Mouse (Mus musculus) hindbrain, embryonic 13.5 days (tissue): ENCODE measurements around the gene Morn3. TPM values are rescaled to one million over a fixed set of nuclear protein-coding genes. Genes with fewer than 3 reads are reported as not detected.
"Not testable (repeated sequence)": the region's sequence is repeated elsewhere in the genome, so short reads cannot be mapped to it uniquely, and the experiment has no call there.

ENCODE experiments used
- ATAC-seq: fragments of 200-750 bp; cut with Nextera tagmentation; 2 replicates; pipeline ENCODE4 v1.8.0; 2017; ENCODE audit warnings: moderate TSS enrichment; ENCODE audit not compliant: low FRiP score
- H3K27ac ChIP-seq: fragments of 300-500 bp; sonication (generic); 2 replicates; pipeline ENCODE4 v1.5.1; 2015; ENCODE audit warnings: inconsistent platforms, mild to moderate bottlenecking, moderate library complexity
- H3K27me3 ChIP-seq: fragments of 300-500 bp; sonication (generic); 2 replicates; pipeline ENCODE4 v1.6.1; 2015; ENCODE audit warnings: mild to moderate bottlenecking, inconsistent platforms
- H3K36me3 ChIP-seq: fragments of 300-500 bp; sonication (generic); 2 replicates; pipeline ENCODE4 v1.6.1; 2015; ENCODE audit warnings: mild to moderate bottlenecking, inconsistent platforms
- H3K4me1 ChIP-seq: fragments of 300-500 bp; sonication (generic); replicated peaks from 2 replicates; pipeline ENCODE4 v1.6.1; 2015; ENCODE audit warnings: inconsistent platforms
- H3K4me2 ChIP-seq: fragments of 300-500 bp; sonication (generic); 2 replicates; pipeline ENCODE4 v1.6.1; 2015; ENCODE audit warnings: inconsistent platforms, mild to moderate bottlenecking, moderate library complexity
- H3K4me3 ChIP-seq: fragments of 300-500 bp; sonication (generic); 2 replicates; pipeline ENCODE4 v1.5.1; 2015; ENCODE audit warnings: mild to moderate bottlenecking, inconsistent platforms
- H3K9ac ChIP-seq: fragments of 300-500 bp; sonication (generic); 2 replicates; pipeline ENCODE4 v1.6.1; 2015; ENCODE audit warnings: mild to moderate bottlenecking, inconsistent platforms
- H3K9me3 ChIP-seq: fragments of 300-500 bp; sonication (generic); 2 replicates; pipeline ENCODE4 v1.6.1; 2016; ENCODE audit warnings: inconsistent platforms
- WGBS: fragments of 180-500 bp; shearing (Covaris S2); methylation state at CpG from one replicate; pipeline ENCODE4 v1.1.7; 2015; 5-methylcytosine and 5-hydroxymethylcytosine counted together
- polyA plus RNA-seq: library from polyadenylated mRNA; unstranded; fragments of >200 nt; fragmentation: Nextera tagmentation; extraction: Ambion mirVana; gene quantifications from 2 replicates; pipeline ENCODE4 v1.2.1, GENCODE M21; 2015

The Morn3 gene
- polyA plus RNA-seq, 1 experiment from 2014 or later = 1.5 TPM

DNA sequence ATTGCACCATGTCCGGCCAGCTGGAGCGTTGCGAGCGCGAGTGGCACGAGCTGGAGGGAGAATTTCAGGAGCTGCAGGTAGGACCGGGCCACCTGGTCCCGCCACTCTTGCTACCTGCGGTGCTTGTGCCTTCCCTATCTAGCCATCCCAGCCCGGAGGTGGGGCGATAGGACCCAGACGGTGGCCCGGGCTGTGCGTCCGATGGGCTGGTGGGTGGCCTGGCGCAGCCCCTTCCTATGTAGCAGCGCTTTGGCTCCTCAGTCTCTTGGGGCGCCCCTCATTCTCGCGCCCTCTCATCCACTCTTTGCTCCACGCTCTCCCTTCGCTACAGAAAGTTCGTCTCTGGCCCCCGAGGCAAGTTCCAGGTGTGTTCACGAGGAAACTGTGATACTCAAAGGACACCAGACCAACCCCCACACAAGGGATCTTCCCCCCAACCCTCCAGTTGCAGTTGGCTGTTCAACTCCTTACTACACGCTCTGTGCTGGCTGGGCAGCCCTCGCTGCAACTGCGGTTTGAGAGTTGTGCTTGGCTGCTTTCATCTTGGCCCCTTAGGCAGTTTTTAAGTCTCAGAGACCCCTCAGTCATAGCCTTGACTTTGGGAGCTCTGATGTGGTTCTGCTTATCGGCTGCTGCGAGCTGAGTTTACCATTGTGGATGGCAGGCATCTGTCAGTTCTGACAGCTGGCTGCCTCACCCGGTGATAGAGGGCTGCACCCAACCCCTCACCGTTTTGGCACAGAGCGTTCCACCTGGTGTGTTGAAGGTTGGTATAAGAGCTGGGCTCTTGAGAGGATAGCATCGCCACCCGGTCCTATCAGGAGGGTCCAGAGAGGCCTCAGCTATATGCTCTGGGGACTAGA lies 29.8 kb upstream of the Morn3 start:
- 0 out of 2 replicates have a peak, but pooled peaks cover 3% of the 10 kb centered on the region for H3K27me3 ChIP-seq
- no peaks in the 10 kb centered on the region for H3K36me3 ChIP-seq
- H3K4me3 ChIP-seq = peak overlapping the region; percentile 77
- WGBS = 5% methylated on average over 35 of the region's 35 CpGs
- ATAC-seq = peak; percentile 91
- H3K4me2 ChIP-seq = peak overlapping the region; percentile 91
- peaks cover 33% of the 10 kb centered on the region for H3K4me1 ChIP-seq
- H3K27ac ChIP-seq = peak overlapping the region; percentile 83
- peak overlapping the region; percentile 85 for H3K9ac ChIP-seq
- H3K9me3 ChIP-seq = no peaks in the 10 kb centered on the region

DNA sequence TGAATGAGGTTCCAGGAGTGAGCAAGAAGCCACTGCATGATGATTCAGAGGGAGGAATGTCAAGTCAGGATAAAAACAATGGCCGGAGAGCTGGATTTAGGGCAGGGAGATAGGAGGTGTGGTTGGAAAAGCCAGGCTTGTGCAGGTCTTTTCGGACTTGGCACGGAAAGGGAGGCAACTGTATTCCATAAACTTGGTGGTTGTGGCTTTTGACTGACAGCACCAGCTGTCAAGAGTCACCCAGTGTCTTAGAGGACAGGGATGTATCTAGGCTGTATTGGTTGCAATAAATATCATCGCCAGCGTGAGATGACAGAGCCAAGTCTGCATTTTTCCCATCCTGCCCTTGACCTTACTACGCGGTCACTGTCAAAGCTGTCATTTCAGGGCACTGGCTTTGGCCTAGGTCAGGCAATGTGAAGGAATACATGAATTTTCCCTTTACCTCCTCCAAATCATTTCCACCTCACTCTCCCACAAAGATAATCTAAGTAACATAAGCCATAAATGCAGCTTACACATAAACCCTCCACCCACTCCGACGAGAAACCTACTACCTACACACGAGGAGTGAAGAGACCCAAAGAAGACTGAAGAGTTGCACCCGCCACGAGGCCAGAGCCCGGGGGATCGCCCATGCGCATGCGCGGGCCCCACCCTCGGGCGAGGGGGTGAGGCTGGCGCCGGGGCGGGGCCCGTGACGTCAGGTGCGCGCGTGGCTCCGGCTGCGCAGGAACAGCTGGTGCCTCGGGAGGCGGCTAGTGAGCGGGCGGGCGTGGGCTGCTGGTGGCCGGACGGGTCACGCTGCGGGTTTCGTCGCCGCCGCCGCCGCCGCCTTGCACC lies 29.0 kb upstream of the Morn3 start:
- Histone ChIP-seq H3K27me3 (0 out of 2 replicates have a peak, but pooled peaks cover 3% of the 10 kb centered on the region), H3K9ac (peak overlapping the region; percentile 85), H3K9me3 (0 out of 2 replicates have a peak, but pooled peaks cover 1% of the 10 kb centered on the region), H3K36me3 (no peaks in the 10 kb centered on the region), H3K4me1 (peaks cover 33% of the 10 kb centered on the region), H3K4me2 (peak overlapping the region; percentile 91), H3K4me3 (peak overlapping the region; percentile 77), H3K27ac (peak overlapping the region; percentile 83)
- ATAC-seq = peak; percentile 94
- WGBS = 9% methylated on average over 44 of the region's 45 CpGs

- Histone ChIP-seq H3K4me1 (no peaks in the 10 kb centered on the region), H3K4me2 (no peak overlapping the region), H3K27ac (no peak overlapping the region), H3K27me3 (no peaks in the 10 kb centered on the region), H3K9ac (no peak overlapping the region), H3K9me3 (0 out of 2 replicates have a peak, but pooled peaks cover 2% of the 10 kb centered on the region), H3K4me3 (no peak overlapping the region), H3K36me3 (no peaks in the 10 kb centered on the region)
- WGBS = 91% methylated on average over 2 of the region's 2 CpGs
- no peak for ATAC-seq
These were observed 21.9 kb upstream of the Morn3 start for GRCm38 (mm10) chr5:123068714-123069113.

GRCm38 (mm10) chr5:123068115-123068514 lies 21.3 kb upstream of the Morn3 start, which contains the start of gene Tmem120b:
Gene Tmem120b, plus strand, starts transcription at chr5:123068415.
- Histone ChIP-seq H3K4me3 (no peak within 1 kb of the TSS), H3K27me3 (no peaks in the 10 kb centered on the region), H3K4me1 (no peaks in the 10 kb centered on the region), H3K9ac (no peak within 1 kb of the TSS), H3K27ac (no peak within 1 kb of the TSS), H3K36me3 (no peaks in the 10 kb centered on the region), H3K4me2 (no peak within 1 kb of the TSS), H3K9me3 (0 out of 2 replicates have a peak, but pooled peaks cover 2% of the 10 kb centered on the region)
- WGBS = 89% methylated on average over 12 of the region's 12 CpGs
- ATAC-seq = no peak

DNA sequence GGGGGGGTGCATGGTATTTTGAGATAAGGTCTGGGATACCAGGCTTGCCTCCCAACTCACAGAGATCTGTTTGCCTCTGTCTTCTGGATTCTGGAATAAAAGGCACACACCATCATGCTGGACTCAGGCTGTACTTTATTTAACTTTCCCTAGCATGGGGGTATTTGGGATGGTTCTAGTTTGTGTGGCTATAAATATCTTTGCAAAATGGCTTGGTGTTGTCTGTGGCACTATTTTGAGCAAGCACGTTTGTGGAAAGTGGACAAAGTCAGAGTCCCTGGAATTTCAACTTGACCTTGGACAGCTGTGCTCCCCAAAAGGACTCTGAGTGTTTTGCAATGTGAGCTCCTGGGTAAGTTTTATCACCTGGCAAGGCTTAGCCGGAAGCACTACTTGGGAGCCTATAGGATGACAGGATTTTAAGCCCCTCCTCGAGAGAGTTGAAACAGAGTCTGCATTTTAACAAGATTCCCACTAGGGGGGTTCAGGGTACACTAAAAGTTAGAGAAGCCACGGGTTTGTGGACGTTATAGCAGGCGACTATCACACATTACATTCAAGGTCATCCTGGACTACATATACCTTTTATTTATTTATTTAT lies 20.7 kb upstream of the Morn3 start:
- H3K4me2 ChIP-seq = no peak overlapping the region
- 33% methylated on average over 6 of the region's 6 CpGs for WGBS
- H3K4me1 ChIP-seq = no peaks in the 10 kb centered on the region
- no peak overlapping the region for H3K4me3 ChIP-seq
- no peak overlapping the region for H3K27ac ChIP-seq
- H3K9me3 ChIP-seq = 0 out of 2 replicates have a peak, but pooled peaks cover 2% of the 10 kb centered on the region
- H3K9ac ChIP-seq = no peak overlapping the region
- no peaks in the 10 kb centered on the region for H3K36me3 ChIP-seq
- no peak; the same call in 1 of the 2 replicates for ATAC-seq
- H3K27me3 ChIP-seq = no peaks in the 10 kb centered on the region

- H3K4me1 ChIP-seq = no peaks in the 10 kb centered on the region
- H3K36me3 ChIP-seq = no peaks in the 10 kb centered on the region
- no peak overlapping the region for H3K4me2 ChIP-seq
- no peaks in the 10 kb centered on the region for H3K27me3 ChIP-seq
- no peak for ATAC-seq
- WGBS = 34% methylated on average over 6 of the region's 6 CpGs
- no peak overlapping the region for H3K27ac ChIP-seq
- no peaks in the 10 kb centered on the region for H3K9me3 ChIP-seq
- no peak overlapping the region for H3K4me3 ChIP-seq
- no peak overlapping the region for H3K9ac ChIP-seq
These were observed 17.4 kb upstream of the Morn3 start for GRCm38 (mm10) chr5:123064207-123064606.

DNA sequence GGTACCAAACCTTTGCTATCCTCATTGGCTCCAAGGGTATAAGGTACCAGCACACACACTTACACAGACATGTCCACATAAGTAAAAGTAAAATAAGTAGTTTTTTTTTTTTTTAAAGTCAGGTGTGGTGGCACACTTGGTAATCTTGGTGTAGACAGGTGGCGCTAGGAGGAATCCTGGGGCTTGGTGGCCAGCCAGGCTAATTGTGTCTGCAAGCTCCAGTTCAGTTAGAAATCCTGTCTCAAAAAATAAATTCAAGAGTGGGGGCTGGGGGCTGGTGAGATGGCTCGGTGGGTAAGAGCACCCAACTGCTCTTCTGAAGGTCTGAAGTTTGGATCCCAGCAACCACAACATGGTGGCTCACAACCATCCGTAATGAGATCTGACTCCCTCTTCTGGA lies 16.3 kb upstream of the Morn3 start:
- H3K4me3 ChIP-seq = no peak overlapping the region
- peaks cover 7% of the 10 kb centered on the region; the same call in 1 of the 2 replicates for H3K4me1 ChIP-seq
- H3K27me3 ChIP-seq = no peaks in the 10 kb centered on the region
- H3K36me3 ChIP-seq = no peaks in the 10 kb centered on the region
- H3K9me3 ChIP-seq = no peaks in the 10 kb centered on the region
- H3K27ac ChIP-seq = no peak overlapping the region
- WGBS = 97% methylated on average over 3 of the region's 3 CpGs
- H3K4me2 ChIP-seq = no peak overlapping the region
- ATAC-seq = no peak
- no peak overlapping the region for H3K9ac ChIP-seq

GRCm38 (mm10) chr5:123061402-123061749 lies 14.6 kb upstream of the Morn3 start:
- not testable (repeated sequence) for H3K9me3 ChIP-seq, H3K36me3 ChIP-seq, H3K4me1 ChIP-seq, H3K27ac ChIP-seq, ATAC-seq, H3K27me3 ChIP-seq, H3K4me3 ChIP-seq, H3K9ac ChIP-seq, H3K4me2 ChIP-seq
- WGBS = 80% methylated on average over 6 of the region's 6 CpGs

DNA sequence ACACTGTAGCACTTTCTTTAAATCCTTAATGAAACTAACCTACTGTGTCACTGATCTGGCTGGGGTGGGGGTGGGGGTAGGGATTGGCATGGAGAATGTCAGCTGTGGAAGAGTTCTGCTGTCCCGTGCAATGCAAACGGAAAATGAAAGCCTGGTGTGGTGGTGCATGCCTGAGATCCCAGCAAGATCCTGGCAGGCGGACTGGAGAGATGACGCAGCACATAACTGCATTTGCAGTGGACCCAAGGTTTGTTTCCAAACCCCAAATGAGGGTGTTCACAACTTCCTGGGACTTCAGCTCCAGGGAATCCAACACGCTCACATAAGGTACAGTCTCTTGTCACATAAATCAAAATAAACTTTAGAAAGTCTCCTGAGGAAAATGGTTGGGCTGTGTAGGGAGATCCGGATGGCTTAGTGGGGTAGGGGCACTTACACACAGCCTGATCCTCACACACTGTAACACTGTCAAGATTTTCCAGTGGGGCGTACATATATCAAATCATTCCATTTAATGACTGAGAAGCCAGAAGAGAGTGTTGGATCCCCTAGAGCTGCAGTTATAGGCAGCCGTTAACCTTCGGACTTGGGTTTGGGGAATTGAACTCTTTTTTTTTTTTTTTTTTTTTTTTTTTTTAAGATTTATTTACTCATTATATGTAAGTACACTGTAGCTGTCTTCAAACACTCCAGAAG lies 14.0 kb upstream of the Morn3 start:
- Histone ChIP-seq H3K4me1 (peaks cover 7% of the 10 kb centered on the region; the same call in 1 of the 2 replicates), H3K9me3 (no peaks in the 10 kb centered on the region), H3K36me3 (no peaks in the 10 kb centered on the region), H3K27ac (no peak overlapping the region), H3K4me2 (no peak overlapping the region), H3K27me3 (no peaks in the 10 kb centered on the region), H3K9ac (no peak overlapping the region), H3K4me3 (no peak overlapping the region)
- WGBS = 87% methylated on average over 9 of the region's 9 CpGs
- no peak for ATAC-seq

DNA sequence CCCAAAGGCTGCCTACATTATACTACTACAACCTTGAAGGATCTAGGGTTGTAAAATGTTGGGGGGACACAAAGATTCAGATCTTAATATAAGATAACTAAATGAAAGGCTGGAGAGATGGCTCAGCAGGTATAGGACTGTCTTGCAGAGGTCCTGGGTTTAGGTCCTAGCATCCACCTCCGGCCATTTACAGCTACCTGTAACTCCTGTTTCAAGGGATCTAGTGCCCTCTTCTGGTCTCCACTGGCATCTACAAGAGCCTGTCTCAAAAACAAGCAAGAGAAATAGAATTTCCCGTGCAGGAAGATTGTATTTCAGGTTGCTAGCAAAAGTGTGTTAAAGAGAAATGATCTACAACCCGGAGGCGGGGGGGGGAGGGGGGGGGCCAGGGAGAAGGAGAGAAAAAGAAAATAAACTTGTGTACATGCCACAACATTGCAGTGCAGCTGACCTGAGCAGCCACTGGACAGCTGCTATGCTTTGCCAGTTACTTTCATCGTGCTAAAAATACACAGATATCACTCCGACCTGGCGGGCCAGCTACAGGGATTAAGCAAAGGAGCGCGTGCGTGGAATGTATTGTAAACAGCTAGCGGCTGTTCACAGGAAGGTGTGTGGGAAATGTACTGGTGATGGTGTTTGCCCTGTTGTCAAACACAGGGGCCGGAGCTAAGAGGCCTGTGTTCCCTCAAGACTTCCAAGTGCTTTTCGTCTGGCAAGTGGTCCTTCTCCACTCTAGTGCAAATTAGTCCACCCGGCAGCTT lies 13.1 kb upstream of the Morn3 start:
- Histone ChIP-seq H3K27me3 (no peaks in the 10 kb centered on the region), H3K36me3 (no peaks in the 10 kb centered on the region), H3K9me3 (no peaks in the 10 kb centered on the region), H3K4me1 (peaks cover 7% of the 10 kb centered on the region; the same call in 1 of the 2 replicates), H3K9ac (no peak overlapping the region), H3K27ac (no peak overlapping the region), H3K4me3 (no peak overlapping the region), H3K4me2 (no peak overlapping the region)
- 47% methylated on average over 14 of the region's 14 CpGs for WGBS
- ATAC-seq = no peak
